ENCODE assay signal across 8 mouse cellular contexts in the genomic region with DNA sequence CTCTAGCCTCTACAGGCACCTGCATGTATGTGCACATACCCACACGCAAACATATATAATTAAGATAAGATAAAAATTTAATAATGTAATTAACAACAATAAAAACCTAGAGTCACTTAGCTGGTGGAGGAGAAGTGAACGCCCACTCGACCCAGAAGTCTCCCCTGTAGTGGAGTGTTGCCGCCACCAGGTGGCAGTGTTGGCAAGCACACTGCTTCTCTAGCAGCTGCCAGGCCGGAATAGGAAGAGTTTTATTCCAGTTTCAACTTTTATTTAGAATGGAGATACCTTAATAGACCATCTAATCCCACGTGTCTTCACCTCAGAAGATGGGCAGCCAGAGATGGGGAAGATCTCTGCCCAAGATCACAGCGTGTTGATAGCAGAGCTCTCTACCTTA. TPM values are rescaled to one million over a fixed set of nuclear protein-coding genes. Genes with fewer than 3 reads are reported as not detected.
DNase-seq lines count a peak whose midpoint lies in the region; ATAC-seq and TF ChIP-seq lines count a peak whose summit lies in the region.

No protein-coding gene starts in this region.

- H3K4me1 ChIP-seq in kidney, embryonic 15.5 days, result peaks cover 49% of the 10 kb centered on the region
- H3K4me1 ChIP-seq in kidney, postnatal 0 days (replicated peaks; ENCODE audit: insufficient read depth, low read length), result peaks cover 20% of the 10 kb centered on the region
- no peaks in the 10 kb centered on the region for H3K4me1 ChIP-seq in liver, adult 2 months (ENCODE audit: control insufficient read depth, insufficient read depth, low read length)

- H3K36me3 ChIP-seq in kidney, embryonic 15.5 days, result no peaks in the 10 kb centered on the region
- no peaks in the 10 kb centered on the region for H3K36me3 ChIP-seq in kidney, postnatal 0 days (ENCODE audit: insufficient read depth, low read length)
- H3K36me3 ChIP-seq in liver, adult 2 months (ENCODE audit: control insufficient read depth, insufficient read depth, low read length), result no peaks in the 10 kb centered on the region

- no peak overlapping the region for H3K4me3 ChIP-seq in kidney, embryonic 15.5 days (replicated peaks)
- no peak overlapping the region for H3K4me3 ChIP-seq in kidney, postnatal 0 days (replicated peaks; ENCODE audit: low read depth, low read length)
- H3K4me3 ChIP-seq in liver, adult 2 months (ENCODE audit: insufficient read depth, low read depth, low read length), result no peak overlapping the region

- H3K9ac ChIP-seq in kidney, embryonic 15.5 days, result no peak overlapping the region
- H3K9ac ChIP-seq in kidney, postnatal 0 days (ENCODE audit: low read depth, low read length), result no peak overlapping the region
- H3K9ac ChIP-seq in liver, adult 2 months (ENCODE audit: low read depth, low read length), result no peak overlapping the region

- H3K79me2 ChIP-seq in liver, adult 2 months (ENCODE audit: control insufficient read depth, insufficient read depth, low read length), result no peaks in the 10 kb centered on the region

- peaks cover 50% of the 10 kb centered on the region for H3K27me3 ChIP-seq in kidney, embryonic 15.5 days
- 0 out of 2 replicates have a peak, but pooled peaks cover 3% of the 10 kb centered on the region for H3K27me3 ChIP-seq in kidney, postnatal 0 days (ENCODE audit: insufficient read depth, low read length)
- H3K27me3 ChIP-seq in liver, adult 2 months (ENCODE audit: control insufficient read depth, insufficient read depth, low read length), result no peaks in the 10 kb centered on the region; the same call in 1 of the 2 replicates

- no peak for TF ChIP-seq POLR2A in liver, adult 2 months (IDR thresholded peaks at IDR 0.05; ENCODE audit: extremely low read depth, insufficient read depth, low read length)

- ATAC-seq in kidney, embryonic 15.5 days (replicated peaks; ENCODE audit: low FRiP score), result no peak
- no peak for ATAC-seq in kidney, postnatal 0 days (replicated peaks; ENCODE audit: low FRiP score, low read depth)

- no peak overlapping the region for H3K4me2 ChIP-seq in kidney, embryonic 15.5 days
- H3K4me2 ChIP-seq in kidney, postnatal 0 days (ENCODE audit: low read length), result no peak overlapping the region

- peak; percentile 99 for TF ChIP-seq CTCF in kidney, postnatal 0 days (IDR thresholded peaks at IDR 0.05; ENCODE audit: low read depth)
- TF ChIP-seq CTCF in liver, adult 2 months (IDR thresholded peaks at IDR 0.05; ENCODE audit: low read depth, low read length), result peak; percentile 98

- no peak overlapping the region for H3K27ac ChIP-seq in kidney, embryonic 15.5 days
- no peak overlapping the region for H3K27ac ChIP-seq in kidney, postnatal 0 days
- no peak overlapping the region for H3K27ac ChIP-seq in liver, adult 2 months (replicated peaks; ENCODE audit: insufficient read depth, low read depth, low read length)

- H3K9me3 ChIP-seq in kidney, embryonic 15.5 days (replicated peaks), result no peaks in the 10 kb centered on the region
- no peaks in the 10 kb centered on the region for H3K9me3 ChIP-seq in kidney, postnatal 0 days (replicated peaks; ENCODE audit: low read length)

- DNase-seq in kidney, adult 11 months, result peak; percentile 54
- peak; percentile 48 for DNase-seq in cerebellum, adult 11-12 months
- DNase-seq in frontal cortex, postnatal 36 days (ENCODE audit: low spot score in 2 of 2), result peak; percentile 83 to 90
- DNase-seq in kidney, postnatal 0 days (ENCODE audit: low spot score), result peak; percentile 89
- peak; percentile 20 for DNase-seq in liver, adult 2 months (ENCODE audit: extremely low read depth, low read depth, low spot score)
- DNase-seq in ovary, postnatal 10 days (ENCODE audit: low spot score), result peak; percentile 76
- peak; percentile 21 to 71 for DNase-seq in thymus, postnatal 10 days (ENCODE audit: low spot score in 2 of 2)

- WGBS in kidney, embryonic 15.5 days, result 3% methylated on average over 7 of the region's 7 CpGs
- WGBS in kidney, postnatal 0 days, result 1% methylated on average over 7 of the region's 7 CpGs
- 4% methylated on average over 7 of the region's 7 CpGs for WGBS in liver, adult 2 months

RNA-seq across cellular contexts. Expression of gene Etv4, which starts 28.1 kb away (rescaled TPM):
- 59.3 and 60.2 TPM in 2 replicates for polyA plus RNA-seq in kidney, embryonic 15.5 days (2015; fragmentation: Nextera tagmentation; extraction: Ambion mirVana)
- polyA plus RNA-seq in kidney, postnatal 0 days (2015; fragmentation: Nextera tagmentation; extraction: Ambion mirVana), result 42.6 and 44.7 TPM in 2 replicates
- 0.18 TPM in 1 of 2 replicates, not detected in the other for total RNA-seq in liver, adult 2 months (2014; rRNA removed)
- 0.05 and 0.17 TPM in 2 replicates for polyA plus RNA-seq in liver, adult 2 months (2012; rRNA removed)

Comparison
In these comparisons a context has a peak if more than half of its experiments do, and no peak if none do; other contexts are left out.
1. DNase-seq: peak in every context shown above with its lines; median percentile 89 in kidney, postnatal 0 days; 86 in frontal cortex, postnatal 36 days; 76 in ovary, postnatal 10 days; 54 in kidney, adult 11 months; 48 in cerebellum, adult 11-12 months; 46 in thymus, postnatal 10 days; 20 in liver, adult 2 months.
2. RNA of gene Etv4, which starts 28.1 kb away (polyA plus RNA-seq): 59.3 to 60.2 TPM in kidney, embryonic 15.5 days and 42.6 to 44.7 TPM in kidney, postnatal 0 days; 0.05 to 0.17 TPM in liver, adult 2 months; every median in the first group is over 10 times any median in the second.